Mouse (Mus musculus) C2C12 (cell line): ENCODE measurements at regions not wholly inside any gene's neighbourhood (a gene's known extent, or its start where the extent isn't known, plus 50 kb on each side); places are given as distances from the start of the nearest gene placed in this dataset.

Source experiments
- CEBPB ChIP-seq: IDR thresholded peaks from one replicate; pipeline ENCODE4 v1.6.1; 2011; ENCODE audit warnings: low read depth, mild to moderate bottlenecking, control low read depth, moderate library complexity
- CTCF ChIP-seq: IDR thresholded peaks from one replicate; pipeline ENCODE4 v1.5.1; 2011; ENCODE audit not compliant: control insufficient read depth, insufficient read depth, insufficient read length
- FOSL1 ChIP-seq: IDR thresholded peaks from one replicate; pipeline ENCODE4 v1.8.0; 2011; ENCODE audit warnings: mild to moderate bottlenecking, low read length; ENCODE audit not compliant: poor library complexity, insufficient read depth, severe bottlenecking
- MAX ChIP-seq: IDR thresholded peaks from one replicate; pipeline ENCODE4 v1.6.1; 2011; ENCODE audit warnings: mild to moderate bottlenecking, control low read depth
- MYOD1 ChIP-seq: IDR thresholded peaks from one replicate; pipeline ENCODE4 v1.6.1; 2011; ENCODE audit warnings: low read depth; ENCODE audit not compliant: control insufficient read depth, insufficient read length
- MYOG ChIP-seq: IDR thresholded peaks from one replicate; pipeline ENCODE4 v1.6.1; 2011; ENCODE audit not compliant: control insufficient read depth, insufficient read length; ENCODE audit errors: extremely low read depth
- USF1 ChIP-seq: IDR thresholded peaks from one replicate; pipeline ENCODE4 v1.6.1; 2011; ENCODE audit warnings: low read depth, mild to moderate bottlenecking, control low read depth, moderate library complexity

DNA sequence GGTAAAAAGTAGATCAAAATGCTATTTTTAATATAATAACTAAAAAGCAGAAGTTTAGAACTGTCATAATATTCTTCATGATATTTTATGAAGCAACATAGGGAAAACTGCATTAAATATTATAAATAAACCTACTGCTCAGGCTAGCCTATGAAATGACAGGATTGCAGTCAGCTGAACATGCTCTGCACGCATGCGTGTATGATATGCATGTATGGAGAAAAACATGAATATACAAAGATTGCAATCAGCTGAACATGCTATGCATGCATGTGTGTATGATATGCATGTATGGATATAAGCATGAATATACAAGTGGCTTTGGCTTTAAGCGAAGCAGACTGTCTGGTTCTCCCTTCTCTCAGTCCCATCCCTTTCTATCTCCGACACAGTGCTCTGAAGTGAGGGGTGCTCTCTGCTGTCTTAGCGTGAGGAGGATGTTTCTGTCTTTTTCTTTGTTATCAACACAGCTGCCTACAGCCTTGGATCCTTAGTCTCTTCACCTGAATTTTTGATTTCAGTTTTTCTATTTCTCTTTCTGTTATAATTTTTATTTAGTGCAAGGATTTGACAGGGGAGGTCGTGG lies 386.8 kb downstream of the Gm21750 start:
- TF ChIP-seq CTCF (no peak), MAX (no peak), MYOD1 (no peak), FOSL1 (no peak), USF1 (no peak), CEBPB (no peak), MYOG (no peak)
